Comparison of ENCODE assay signal across 12 mouse cellular contexts in genomic region chr19:37235818-37236217, GRCm38 (mm10). TPM values are rescaled to one million over a fixed set of nuclear protein-coding genes. Genes with fewer than 3 reads are reported as not detected.
DNase-seq lines count a peak whose midpoint lies in the region.
"Had no signal": no experiment of that assay in that cellular context is flagged by ENCODE, and none has a peak within 500 bp of the region (broad histone marks: within the 10 kb centered on the region; RNA-seq: fewer than 3 reads in every experiment).

No protein-coding gene starts in this region.

- peak; percentile 27 for DNase-seq in adrenal gland, postnatal 14 days
- DNase-seq in adrenal gland, postnatal 4 days (ENCODE audit: low spot score in 2 of 2): no peak
- peak; percentile 35 for DNase-seq in kidney, postnatal 14 days
- DNase-seq in kidney, adult 18-20 months: no peak
- DNase-seq in right cerebral cortex, postnatal 4 days: peak; percentile 25
- no peak for DNase-seq in right cerebral cortex, adult 2 months (ENCODE audit: low spot score in 2 of 2)
- DNase-seq in spleen, postnatal 14 days (ENCODE audit: low spot score in 2 of 2): peak; percentile 69
- DNase-seq in urinary bladder, postnatal 4 days (ENCODE audit: low spot score in 2 of 2): no peak
- DNase-seq: cerebellum, adult 2 months; heart, postnatal 10 days; layer of hippocampus, postnatal 36 days; thymus, postnatal 14 days had no signal

RNA-seq across cellular contexts. Expression of gene Cpeb3, which starts 27.4 kb away (rescaled TPM):
- total RNA-seq in adrenal gland, postnatal 14 days (2021): 15.4 and 19.3 TPM in 2 replicates
- total RNA-seq in adrenal gland, postnatal 4 days (2021): 10 to 100 TPM; 20.4 to 20.6 TPM

RNA-seq across cellular contexts. Expression of gene March5, which starts 28.5 kb away (rescaled TPM):
- total RNA-seq in adrenal gland, postnatal 14 days (2021): 143 TPM in 2 replicates
- total RNA-seq in adrenal gland, postnatal 4 days (2021): 10 to 100 TPM; 90.3 to 91.3 TPM

Comparison
In these comparisons a context has a peak if more than half of its experiments do, and no peak if none do; other contexts are left out.
1. DNase-seq: peak in adrenal gland, postnatal 14 days (single experiment), kidney, postnatal 14 days (single experiment), right cerebral cortex, postnatal 4 days (single experiment) and spleen, postnatal 14 days (2 of 2); none in adrenal gland, postnatal 4 days (0 of 2), kidney, adult 18-20 months (single experiment), right cerebral cortex, adult 2 months (0 of 2) and urinary bladder, postnatal 4 days (0 of 2).